In genomic region chr3:146150058-146150400, GRCm38 (mm10) we compare ENCODE assay signal across 8 mouse cellular contexts. TPM values are rescaled to one million over a fixed set of nuclear protein-coding genes. Genes with fewer than 3 reads are reported as not detected.
DNase-seq lines count a peak whose midpoint lies in the region; ATAC-seq and TF ChIP-seq lines count a peak whose summit lies in the region.

No protein-coding gene starts in this region.

- 0 out of 2 replicates have a peak, but pooled peaks have one; percentile 27 for ATAC-seq in forebrain, embryonic 12.5 days (ENCODE audit: low FRiP score)
- ATAC-seq in limb, embryonic 13.5 days (ENCODE audit: low FRiP score, low read depth) = 0 out of 2 replicates have a peak, but pooled peaks have one; percentile 17
- ATAC-seq in midbrain, embryonic 11.5 days (ENCODE audit: low FRiP score) = peak; percentile 52
- ATAC-seq in stomach, embryonic 14.5 days (ENCODE audit: insufficient number of reproducible peaks, insufficient read depth, low FRiP score, low read depth) = peak; percentile 71

- WGBS in forebrain, embryonic 12.5 days = under 1% methylated on average over 26 of the region's 26 CpGs
- under 1% methylated on average over 26 of the region's 26 CpGs for WGBS in limb, embryonic 13.5 days
- WGBS in midbrain, embryonic 11.5 days = under 1% methylated on average over 25 of the region's 26 CpGs
- WGBS in stomach, embryonic 14.5 days = 1% methylated on average over 26 of the region's 26 CpGs

- H3K4me3 ChIP-seq in layer of hippocampus, adult 2 months = peak overlapping the region; percentile 39; the same call in 1 of the 2 replicates
- H3K4me3 ChIP-seq in forebrain, embryonic 12.5 days (replicated peaks) = peak overlapping the region; percentile 45
- H3K4me3 ChIP-seq in limb, embryonic 13.5 days = peak overlapping the region; percentile 49
- peak overlapping the region; percentile 37 for H3K4me3 ChIP-seq in midbrain, embryonic 11.5 days (ENCODE audit: low read depth, low read length)
- peak overlapping the region; percentile 36 for H3K4me3 ChIP-seq in stomach, embryonic 14.5 days (ENCODE audit: low read depth, low read length)

- H3K27ac ChIP-seq in layer of hippocampus, adult 2 months = no peak overlapping the region
- no peak overlapping the region for H3K27ac ChIP-seq in forebrain, embryonic 12.5 days
- H3K27ac ChIP-seq in limb, embryonic 13.5 days = no peak overlapping the region; the same call in 1 of the 2 replicates
- no peak overlapping the region for H3K27ac ChIP-seq in midbrain, embryonic 11.5 days (ENCODE audit: low read depth, low read length)
- H3K27ac ChIP-seq in stomach, embryonic 14.5 days (ENCODE audit: low read length) = no peak overlapping the region

- peaks cover 18% of the 10 kb centered on the region for H3K4me1 ChIP-seq in forebrain, embryonic 12.5 days
- H3K4me1 ChIP-seq in limb, embryonic 13.5 days = peaks cover 18% of the 10 kb centered on the region
- peaks cover 6% of the 10 kb centered on the region; the same call in 1 of the 2 replicates for H3K4me1 ChIP-seq in midbrain, embryonic 11.5 days (ENCODE audit: control insufficient read depth, insufficient read depth, low read length)
- H3K4me1 ChIP-seq in stomach, embryonic 14.5 days (ENCODE audit: control insufficient read depth, insufficient read depth, low read length) = peaks cover 3% of the 10 kb centered on the region; the same call in 1 of the 2 replicates

- H3K9ac ChIP-seq in forebrain, embryonic 12.5 days = peak overlapping the region; percentile 49
- peak overlapping the region; percentile 63 for H3K9ac ChIP-seq in limb, embryonic 13.5 days
- peak overlapping the region; percentile 31 for H3K9ac ChIP-seq in midbrain, embryonic 11.5 days (ENCODE audit: low read length)
- 0 out of 2 replicates have a peak overlapping the region, but pooled peaks have one; percentile 2 for H3K9ac ChIP-seq in stomach, embryonic 14.5 days (replicated peaks; ENCODE audit: low read depth, low read length)

- peak overlapping the region; percentile 87 for H3K4me2 ChIP-seq in forebrain, embryonic 12.5 days
- peak overlapping the region; percentile 96 for H3K4me2 ChIP-seq in limb, embryonic 13.5 days (replicated peaks)
- H3K4me2 ChIP-seq in midbrain, embryonic 11.5 days = peak overlapping the region; percentile 83
- H3K4me2 ChIP-seq in stomach, embryonic 14.5 days (replicated peaks; ENCODE audit: low read depth, low read length) = peak overlapping the region; percentile 96

- DNase-seq in layer of hippocampus, adult 2 months (ENCODE audit: low spot score in 2 of 2) = no peak
- DNase-seq in layer of hippocampus, adult 9-10 months (ENCODE audit: low spot score) = no peak
- peak; percentile 64 for DNase-seq in heart, postnatal 4 days
- DNase-seq in midbrain, embryonic 11.5 days (ENCODE audit: low spot score, missing footprints) = peak; percentile 93
- DNase-seq in cerebellum, postnatal 36 days = no peak

- no peak for TF ChIP-seq CTCF in layer of hippocampus, adult 2 months (conservative IDR thresholded peaks at IDR 0.05)

- no peaks in the 10 kb centered on the region for H3K9me3 ChIP-seq in forebrain, embryonic 12.5 days
- H3K9me3 ChIP-seq in limb, embryonic 13.5 days = peaks cover 3% of the 10 kb centered on the region; the same call in 1 of the 2 replicates
- H3K9me3 ChIP-seq in midbrain, embryonic 11.5 days (ENCODE audit: control insufficient read depth, low read length) = no peaks in the 10 kb centered on the region
- no peaks in the 10 kb centered on the region for H3K9me3 ChIP-seq in stomach, embryonic 14.5 days (ENCODE audit: control insufficient read depth, low read depth, low read length)

- H3K36me3 ChIP-seq in forebrain, embryonic 12.5 days (replicated peaks) = no peaks in the 10 kb centered on the region
- no peaks in the 10 kb centered on the region for H3K36me3 ChIP-seq in limb, embryonic 13.5 days
- no peaks in the 10 kb centered on the region for H3K36me3 ChIP-seq in midbrain, embryonic 11.5 days (ENCODE audit: control insufficient read depth, insufficient read depth, low read length)
- no peaks in the 10 kb centered on the region for H3K36me3 ChIP-seq in stomach, embryonic 14.5 days (ENCODE audit: control insufficient read depth, insufficient read depth, low read length)

- peaks cover 38% of the 10 kb centered on the region for H3K27me3 ChIP-seq in forebrain, embryonic 12.5 days
- H3K27me3 ChIP-seq in limb, embryonic 13.5 days = peaks cover 21% of the 10 kb centered on the region
- H3K27me3 ChIP-seq in midbrain, embryonic 11.5 days (ENCODE audit: control insufficient read depth, insufficient read depth, low read length) = peaks cover 12% of the 10 kb centered on the region
- H3K27me3 ChIP-seq in stomach, embryonic 14.5 days (ENCODE audit: control insufficient read depth, insufficient read depth, low read length) = no peaks in the 10 kb centered on the region

RNA-seq across cellular contexts. Expression of gene Mcoln2, which starts 0.4 kb away (rescaled TPM):
- total RNA-seq in layer of hippocampus, adult 2 months (2021) = not detected
- 0.20 and 0.23 TPM in 2 replicates for polyA plus RNA-seq in forebrain, embryonic 12.5 days (2016; fragmentation: Nextera tagmentation; extraction: Ambion mirVana)
- under 1 TPM; 0.36 to 0.74 TPM for total RNA-seq in heart, postnatal 4 days (2021)
- 1.7 and 2.4 TPM in 2 replicates for polyA plus RNA-seq in limb, embryonic 13.5 days (2015; fragmentation: Nextera tagmentation; extraction: Ambion mirVana)
- 0.37 and 0.46 TPM in 2 replicates for polyA plus RNA-seq in midbrain, embryonic 11.5 days (2014; fragmentation: Nextera tagmentation; extraction: Ambion mirVana)
- 1.4 and 1.6 TPM in 2 replicates for polyA plus RNA-seq in stomach, embryonic 14.5 days (2014; fragmentation: Nextera tagmentation; extraction: Ambion mirVana)

RNA-seq across cellular contexts. Expression of gene Mcoln3, which starts 32.8 kb away (rescaled TPM):
- not detected for total RNA-seq in layer of hippocampus, adult 2 months (2021)
- polyA plus RNA-seq in forebrain, embryonic 12.5 days (2016; fragmentation: Nextera tagmentation; extraction: Ambion mirVana) = 1.9 and 3.8 TPM in 2 replicates
- under 1 TPM; 0.09 to 0.10 TPM for total RNA-seq in heart, postnatal 4 days (2021)
- polyA plus RNA-seq in limb, embryonic 13.5 days (2015; fragmentation: Nextera tagmentation; extraction: Ambion mirVana) = 2.7 and 2.8 TPM in 2 replicates
- polyA plus RNA-seq in midbrain, embryonic 11.5 days (2014; fragmentation: Nextera tagmentation; extraction: Ambion mirVana) = 3.6 and 5.1 TPM in 2 replicates
- polyA plus RNA-seq in stomach, embryonic 14.5 days (2014; fragmentation: Nextera tagmentation; extraction: Ambion mirVana) = 1.4 and 1.8 TPM in 2 replicates

RNA-seq across cellular contexts. Expression of gene Wdr63, which starts 42.1 kb away (rescaled TPM):
- under 1 TPM; 0.74 to 0.82 TPM for total RNA-seq in layer of hippocampus, adult 2 months (2021)
- polyA plus RNA-seq in forebrain, embryonic 12.5 days (2016; fragmentation: Nextera tagmentation; extraction: Ambion mirVana) = 0.23 and 0.49 TPM in 2 replicates
- total RNA-seq in heart, postnatal 4 days (2021) = under 1 TPM; 0.14 to 0.36 TPM
- polyA plus RNA-seq in limb, embryonic 13.5 days (2015; fragmentation: Nextera tagmentation; extraction: Ambion mirVana) = 0.19 and 0.34 TPM in 2 replicates
- not detected in 2 replicates for polyA plus RNA-seq in midbrain, embryonic 11.5 days (2014; fragmentation: Nextera tagmentation; extraction: Ambion mirVana)
- not detected in 2 replicates for polyA plus RNA-seq in stomach, embryonic 14.5 days (2014; fragmentation: Nextera tagmentation; extraction: Ambion mirVana)

Comparison
In these comparisons a context has a peak if more than half of its experiments do, and no peak if none do; other contexts are left out.
1. DNase-seq: peak in heart, postnatal 4 days (single experiment) and midbrain, embryonic 11.5 days (single experiment); none in layer of hippocampus, adult 2 months (0 of 2), layer of hippocampus, adult 9-10 months (single experiment) and cerebellum, postnatal 36 days (0 of 2).
2. ATAC-seq: peak in every context shown above with its lines; median percentile 71 in stomach, embryonic 14.5 days; 52 in midbrain, embryonic 11.5 days; 27 in forebrain, embryonic 12.5 days; 17 in limb, embryonic 13.5 days.
3. H3K9ac ChIP-seq: peak in every context shown above with its lines; median percentile 63 in limb, embryonic 13.5 days; 49 in forebrain, embryonic 12.5 days; 31 in midbrain, embryonic 11.5 days; 2 in stomach, embryonic 14.5 days.
4. Peak in every context shown above with its lines, with median percentiles within 50 percentile points of each other: H3K4me3 ChIP-seq and H3K4me2 ChIP-seq.